In the genomic region with DNA sequence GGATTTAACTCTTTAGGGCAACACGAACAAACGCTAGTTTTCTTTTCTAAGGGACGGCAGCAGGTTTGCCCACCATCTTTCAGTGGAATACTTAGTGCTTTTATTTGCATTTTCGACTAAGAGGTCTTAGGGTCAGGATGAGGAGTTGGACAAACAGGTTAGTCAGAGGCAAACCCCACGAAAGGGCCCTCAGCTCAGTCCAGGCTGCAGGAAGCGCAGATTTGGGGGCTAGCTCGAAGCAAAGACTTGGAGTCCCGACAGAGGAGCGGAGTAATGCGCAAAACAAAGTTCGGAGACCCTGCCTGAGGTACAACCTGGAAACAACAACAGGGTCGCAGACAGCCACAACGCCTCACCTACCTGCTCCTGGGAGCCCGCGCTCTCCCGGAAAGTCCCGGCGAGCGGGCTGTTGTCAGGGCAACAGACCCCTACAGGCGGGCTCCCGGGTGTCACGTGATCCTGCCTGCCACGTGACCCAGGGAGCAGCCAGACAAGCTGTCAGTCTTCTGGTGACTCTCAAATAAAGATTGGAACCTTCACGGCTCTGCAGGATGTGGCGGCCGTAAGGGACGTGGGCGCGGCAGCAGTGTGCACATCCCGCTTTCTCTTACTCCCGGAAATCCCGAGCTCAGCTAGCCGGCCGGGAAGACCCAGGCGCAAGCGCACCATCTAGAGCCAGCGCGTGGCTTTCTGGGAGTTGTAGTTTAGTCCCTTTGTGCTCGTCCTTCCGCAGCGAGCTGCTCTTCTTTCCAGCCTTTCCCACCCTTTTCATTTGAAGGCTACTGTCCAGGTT, we compare ENCODE assay signal across 8 mouse cellular contexts. TPM values are rescaled to one million over a fixed set of nuclear protein-coding genes. Genes with fewer than 3 reads are reported as not detected.
DNase-seq lines count a peak whose midpoint lies in the region; ATAC-seq lines count a peak whose summit lies in the region.

A gene (minus strand): TSS at position 634 of the 793 bp plus-strand sequence.

- ATAC-seq in hematopoietic stem cell, adult 5-6 weeks (replicated peaks in 1 of 2; ENCODE audit: insufficient read depth in 1 of 2, low FRiP score in 2 of 2, low TSS enrichment in 1 of 2, low read depth in 1 of 2, poor library complexity in 2 of 2, severe bottlenecking in 2 of 2) = peak; percentile 98
- ATAC-seq in lung, embryonic 16.5 days (ENCODE audit: low read depth) = peak; percentile 98

- peak within 1 kb of the TSS; percentile 61 for H3K27ac ChIP-seq in lung, embryonic 16.5 days (ENCODE audit: low read length)

- H3K4me2 ChIP-seq in lung, embryonic 16.5 days (ENCODE audit: low read depth, low read length) = peak within 1 kb of the TSS; percentile 57

- peak within 1 kb of the TSS; percentile 85 for H3K4me3 ChIP-seq in lung, embryonic 16.5 days (ENCODE audit: low read length)

- WGBS in lung, embryonic 16.5 days = under 1% methylated on average over 41 of the region's 41 CpGs

- peak; percentile 74 for DNase-seq in MEL-GATA-1-ER (ENCODE audit: extremely low read depth, low read depth)
- peak; percentile 89 for DNase-seq in cerebellum, adult 8-10 months
- DNase-seq in forelimb bud, embryonic 11.5 days (ENCODE audit: low read depth, low spot score) = peak; percentile 89
- DNase-seq in layer of hippocampus, adult 9-10 months (ENCODE audit: low spot score) = peak; percentile 93
- peak; percentile 85 for DNase-seq in ovary, postnatal 10 days (ENCODE audit: low spot score)
- peak; percentile 78 to 79 for DNase-seq in thymus, postnatal 10 days (ENCODE audit: low spot score in 2 of 2)

- no peaks in the 10 kb centered on the region for H3K9me3 ChIP-seq in lung, embryonic 16.5 days (ENCODE audit: control insufficient read depth, low read length)

- no peaks in the 10 kb centered on the region for H3K36me3 ChIP-seq in lung, embryonic 16.5 days (ENCODE audit: control insufficient read depth, insufficient read depth, low read length)

- no peaks in the 10 kb centered on the region for H3K27me3 ChIP-seq in lung, embryonic 16.5 days (ENCODE audit: control insufficient read depth, insufficient read depth, low read depth, low read length)

- H3K9ac ChIP-seq in lung, embryonic 16.5 days (ENCODE audit: low read length) = peak within 1 kb of the TSS; percentile 69

- no peaks in the 10 kb centered on the region for H3K4me1 ChIP-seq in lung, embryonic 16.5 days (replicated peaks; ENCODE audit: control insufficient read depth, insufficient read depth, low read length)

RNA-seq across cellular contexts. Expression of the gene that starts here (rescaled TPM):
- total RNA-seq in hematopoietic stem cell, adult 5-6 weeks (2017) = 17.5 and 35.6 TPM in 2 replicates
- polyA plus RNA-seq in lung, embryonic 16.5 days (2015; fragmentation: Nextera tagmentation; extraction: Ambion mirVana) = 6.8 and 6.9 TPM in 2 replicates

Comparison
In these comparisons a context has a peak if more than half of its experiments do, and no peak if none do; other contexts are left out.
1. Peak in every context shown above with its lines: DNase-seq, ATAC-seq, H3K4me3 ChIP-seq and H3K27ac ChIP-seq.